Mouse (Mus musculus): Measurements from ENCODE around the gene Zfp518a. TPM values are rescaled to one million over a fixed set of nuclear protein-coding genes. Genes with fewer than 3 reads are reported as not detected.

Zfp518a gene
- polyA plus RNA-seq, 1 experiment from 2014 or later, result 18.8 TPM

DNA sequence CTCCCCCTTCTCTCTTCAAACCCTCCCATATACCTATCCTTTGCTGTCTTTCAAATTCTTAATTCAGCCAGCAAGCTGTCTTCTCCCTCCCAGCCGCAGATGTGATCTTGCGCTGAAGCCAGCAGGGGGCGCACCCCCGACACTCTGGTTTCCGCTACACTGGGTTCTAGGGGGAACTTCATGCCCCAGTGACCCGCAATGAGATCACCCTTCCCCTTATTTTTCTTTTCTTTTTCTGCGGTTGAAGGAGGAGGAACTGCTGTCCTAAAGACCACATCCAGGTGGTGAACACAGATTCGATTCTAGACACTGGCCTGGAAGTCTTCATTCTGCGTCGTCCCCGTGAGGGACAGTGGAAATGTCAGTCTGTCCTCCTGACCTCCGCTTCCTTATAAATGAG is 68.5 kb downstream of the Zfp518a start:
- Histone ChIP-seq H3K27me3 (ENCODE audit: control insufficient read depth, insufficient read depth, low read length) (no peaks in the 10 kb centered on the region), H3K4me1 (ENCODE audit: control insufficient read depth, insufficient read depth, low read length) (no peaks in the 10 kb centered on the region), H3K4me3 (ENCODE audit: low read depth, low read length) (no peak overlapping the region), H3K9me3 (ENCODE audit: control insufficient read depth, low read length) (no peaks in the 10 kb centered on the region), H3K36me3 (ENCODE audit: control insufficient read depth, insufficient read depth, low read length) (no peaks in the 10 kb centered on the region), H3K27ac (ENCODE audit: low read depth, low read length) (no peak overlapping the region), H3K9ac (ENCODE audit: low read length) (no peak overlapping the region), H3K4me2 (no peak overlapping the region)
- ATAC-seq (ENCODE audit: low FRiP score) (0 out of 2 replicates have a peak, but pooled peaks have one; percentile 19), DNase-seq (ENCODE audit: low spot score, missing footprints) (peak; percentile 91)
- 49% methylated on average over 12 of the region's 12 CpGs for WGBS

DNA sequence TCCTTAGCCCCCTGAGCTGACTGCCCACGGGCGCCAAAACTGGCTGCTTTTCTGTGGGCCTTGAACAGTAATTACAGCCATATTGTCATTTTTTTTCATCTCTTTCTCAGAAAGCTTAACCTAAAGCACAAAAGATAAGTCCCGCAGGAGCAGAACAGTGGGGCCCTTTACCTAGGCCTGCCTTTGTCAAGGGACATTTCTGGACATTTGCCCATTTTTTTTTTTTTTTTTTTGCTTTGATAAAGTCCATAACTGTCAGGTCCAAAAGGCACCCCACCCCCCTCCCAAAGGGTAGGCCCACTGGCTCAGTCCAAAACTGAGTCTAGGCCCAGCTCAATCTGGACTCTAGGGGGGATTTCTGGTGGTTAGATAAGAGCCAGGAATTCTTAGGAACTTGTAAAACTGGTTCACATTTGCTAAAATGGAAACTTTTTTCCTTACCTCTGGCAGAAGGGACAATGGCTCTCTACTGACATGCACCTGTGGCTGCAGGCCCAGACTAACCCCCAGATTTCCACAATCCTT is 69.9 kb downstream of the Zfp518a start:
- DNase-seq (ENCODE audit: low spot score, missing footprints), result no peak
- no peak for ATAC-seq (ENCODE audit: low FRiP score)

DNA sequence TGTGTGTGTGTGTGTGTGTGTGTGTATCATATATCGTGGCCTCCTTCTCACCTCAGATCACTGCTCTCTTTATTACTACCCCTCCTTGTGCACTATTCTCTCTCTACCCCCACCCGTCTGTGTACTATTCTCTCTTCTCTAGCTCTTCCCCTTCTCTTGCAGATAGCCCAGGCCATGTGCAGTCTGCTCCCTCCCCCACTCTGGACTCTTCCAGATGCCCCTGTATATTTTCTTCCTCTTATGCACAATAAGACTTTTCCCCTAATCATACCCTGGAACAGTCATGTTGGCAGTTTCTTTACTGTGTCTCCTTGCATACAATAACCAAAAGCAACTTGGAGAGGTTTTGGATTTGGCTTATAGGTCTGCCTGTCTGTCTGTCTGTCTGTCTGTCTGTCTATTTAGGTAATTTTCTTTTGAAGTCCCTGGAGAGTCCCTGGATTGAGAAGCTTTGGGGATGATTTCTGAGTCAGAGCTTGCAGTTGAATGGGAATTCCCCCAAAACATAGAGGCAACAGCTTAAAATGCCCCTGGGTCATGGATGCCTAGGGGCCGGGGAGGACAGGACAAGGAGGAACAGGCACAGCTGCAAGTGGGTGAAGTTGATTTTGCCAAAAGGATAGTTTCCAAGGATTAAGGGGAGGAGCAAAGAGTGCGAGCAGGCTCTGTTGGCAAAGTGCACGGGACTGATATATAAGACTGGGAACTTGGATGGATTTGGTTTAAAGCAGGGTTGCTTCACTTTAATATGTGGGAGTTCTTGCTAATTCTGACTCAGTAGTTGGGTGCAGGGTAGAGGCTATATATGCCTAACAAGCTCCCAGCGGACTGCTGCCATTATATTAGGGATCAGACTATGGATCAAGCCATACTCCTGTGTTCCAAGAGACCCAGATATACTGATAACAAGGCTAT is 70.7 kb downstream of the Zfp518a start:
- Histone ChIP-seq H3K27me3 (ENCODE audit: control insufficient read depth, insufficient read depth, low read length) (no peaks in the 10 kb centered on the region), H3K4me3 (ENCODE audit: low read depth, low read length) (no peak overlapping the region), H3K27ac (ENCODE audit: low read depth, low read length) (no peak overlapping the region), H3K9ac (ENCODE audit: low read length) (no peak overlapping the region), H3K9me3 (ENCODE audit: control insufficient read depth, low read length) (no peaks in the 10 kb centered on the region), H3K4me2 (no peak overlapping the region), H3K36me3 (ENCODE audit: control insufficient read depth, insufficient read depth, low read length) (no peaks in the 10 kb centered on the region), H3K4me1 (ENCODE audit: control insufficient read depth, insufficient read depth, low read length) (no peaks in the 10 kb centered on the region)
- ATAC-seq (ENCODE audit: low FRiP score), result no peak
- 87% methylated on average over 6 of the region's 6 CpGs for WGBS
- DNase-seq (ENCODE audit: low spot score, missing footprints), result no peak

More for the DNA sequence above, 69.9 kb downstream of the Zfp518a start:
- WGBS, result 73% methylated on average over 3 of the region's 3 CpGs
- H3K36me3 ChIP-seq (ENCODE audit: control insufficient read depth, insufficient read depth, low read length), result no peaks in the 10 kb centered on the region
- no peak overlapping the region for H3K4me2 ChIP-seq
- H3K9me3 ChIP-seq (ENCODE audit: control insufficient read depth, low read length), result no peaks in the 10 kb centered on the region
- H3K9ac ChIP-seq (ENCODE audit: low read length), result no peak overlapping the region
- H3K27ac ChIP-seq (ENCODE audit: low read depth, low read length), result no peak overlapping the region
- H3K4me3 ChIP-seq (ENCODE audit: low read depth, low read length), result no peak overlapping the region
- no peaks in the 10 kb centered on the region for H3K4me1 ChIP-seq (ENCODE audit: control insufficient read depth, insufficient read depth, low read length)
- H3K27me3 ChIP-seq (ENCODE audit: control insufficient read depth, insufficient read depth, low read length), result no peaks in the 10 kb centered on the region

Small RNAs within 50 kb of the gene (microRNA-seq; reads per million reads assigned to microRNA genes)
- 1.3 reads per million for gene Mir8092

Other genes starting within 250 kb of the Zfp518a start
- gene Cc2d2b, start 146.0 kb upstream of the Zfp518a start, polyA plus RNA-seq (2014; fragmentation: Nextera tagmentation; extraction: Ambion mirVana), result 0.22 and 0.72 TPM in 2 replicates
- 42.6 and 49.4 TPM in 2 replicates for gene Ccnj, start 63.4 kb upstream of the Zfp518a start, polyA plus RNA-seq (2014; fragmentation: Nextera tagmentation; extraction: Ambion mirVana)
- gene Blnk, start 99.8 kb downstream of the Zfp518a start, polyA plus RNA-seq (2014; fragmentation: Nextera tagmentation; extraction: Ambion mirVana), result 0.19 and 0.56 TPM in 2 replicates
- gene Dntt, start 134.6 kb downstream of the Zfp518a start, polyA plus RNA-seq (2014; fragmentation: Nextera tagmentation; extraction: Ambion mirVana), result 0.14 TPM in 1 of 2 replicates, not detected in the other
- gene Opalin, start 182.4 kb downstream of the Zfp518a start, polyA plus RNA-seq (2014; fragmentation: Nextera tagmentation; extraction: Ambion mirVana), result not detected in 2 replicates

Data from midbrain, embryonic 11.5 days (tissue).